Mouse (Mus musculus): ENCODE data around the gene Spag8. TPM values are rescaled to one million over a fixed set of nuclear protein-coding genes. Genes with fewer than 3 reads are reported as not detected.

Gene Spag8
- polyA plus RNA-seq, 1 experiment from 2014 or later, result 0.30 TPM

- Histone ChIP-seq H3K9me3 (replicated peaks) (no peaks in the 10 kb centered on the region), H3K4me3 (no peak overlapping the region), H3K36me3 (peaks cover 6% of the 10 kb centered on the region; the same call in 1 of the 2 replicates), H3K9ac (no peak overlapping the region), H3K27ac (no peak overlapping the region), H3K4me1 (replicated peaks) (peaks cover 9% of the 10 kb centered on the region), H3K27me3 (no peaks in the 10 kb centered on the region), H3K4me2 (no peak overlapping the region)
- 78% methylated on average over 5 of the region's 5 CpGs for WGBS
- ATAC-seq (replicated peaks; ENCODE audit: insufficient number of reproducible peaks, insufficient read depth, low FRiP score, low read depth), result no peak
These were observed 21.6 kb upstream of the Spag8 start for GRCm38 (mm10) chr4:43674974-43675373.

- Histone ChIP-seq H3K27me3 (no peaks in the 10 kb centered on the region), H3K4me1 (replicated peaks) (peaks cover 17% of the 10 kb centered on the region), H3K36me3 (peaks cover 6% of the 10 kb centered on the region; the same call in 1 of the 2 replicates), H3K4me2 (no peak overlapping the region), H3K9me3 (replicated peaks) (no peaks in the 10 kb centered on the region), H3K27ac (no peak overlapping the region), H3K4me3 (no peak overlapping the region), H3K9ac (no peak overlapping the region)
- ATAC-seq (replicated peaks; ENCODE audit: insufficient number of reproducible peaks, insufficient read depth, low FRiP score, low read depth), result no peak
- 74% methylated on average over 8 of the region's 8 CpGs for WGBS
These were observed 20.3 kb upstream of the Spag8 start for GRCm38 (mm10) chr4:43673703-43674102.

GRCm38 (mm10) chr4:43672070-43672469 is 18.7 kb upstream of the Spag8 start:
- H3K36me3 ChIP-seq, result 0 out of 2 replicates have a peak, but pooled peaks cover 6% of the 10 kb centered on the region
- no peak for ATAC-seq (replicated peaks; ENCODE audit: insufficient number of reproducible peaks, insufficient read depth, low FRiP score, low read depth)
- H3K4me2 ChIP-seq, result no peak overlapping the region
- no peak overlapping the region for H3K27ac ChIP-seq
- peaks cover 20% of the 10 kb centered on the region for H3K4me1 ChIP-seq (replicated peaks)
- no peak overlapping the region for H3K4me3 ChIP-seq
- no peaks in the 10 kb centered on the region for H3K9me3 ChIP-seq (replicated peaks)
- H3K27me3 ChIP-seq, result peaks cover 11% of the 10 kb centered on the region; the same call in 1 of the 2 replicates
- WGBS, result 4% methylated on average over 2 of the region's 2 CpGs
- H3K9ac ChIP-seq, result no peak overlapping the region

- Histone ChIP-seq H3K4me1 (replicated peaks) (peaks cover 20% of the 10 kb centered on the region), H3K4me3 (peak overlapping the region; percentile 89), H3K4me2 (peak overlapping the region; percentile 87), H3K27me3 (peaks cover 34% of the 10 kb centered on the region), H3K9me3 (replicated peaks) (no peaks in the 10 kb centered on the region), H3K9ac (peak overlapping the region; percentile 88), H3K36me3 (0 out of 2 replicates have a peak, but pooled peaks cover 2% of the 10 kb centered on the region), H3K27ac (peak overlapping the region; percentile 79)
- WGBS, result under 1% methylated on average over 25 of the region's 25 CpGs
- peak; percentile 74 for ATAC-seq (replicated peaks; ENCODE audit: insufficient number of reproducible peaks, insufficient read depth, low FRiP score, low read depth)
These were observed 16.0 kb upstream of the Spag8 start for GRCm38 (mm10) chr4:43669428-43669794.

GRCm38 (mm10) chr4:43668782-43669427 is 15.5 kb upstream of the Spag8 start, which contains the start of the genes Tmem8b and Fam221b:
Gene Tmem8b (plus strand): TSS chr4:43668971.
Gene Fam221b (minus strand): TSS chr4:43669145.
- Histone ChIP-seq H3K9me3 (replicated peaks) (no peaks in the 10 kb centered on the region), H3K4me3 (peak within 1 kb of the TSS; percentile 89), H3K27ac (peak within 1 kb of the TSS; percentile 79), H3K27me3 (peaks cover 35% of the 10 kb centered on the region), H3K36me3 (no peaks in the 10 kb centered on the region), H3K9ac (peak within 1 kb of the TSS; percentile 88), H3K4me1 (replicated peaks) (peaks cover 20% of the 10 kb centered on the region), H3K4me2 (peak within 1 kb of the TSS; percentile 87)
- peak; percentile 88 for ATAC-seq (replicated peaks; ENCODE audit: insufficient number of reproducible peaks, insufficient read depth, low FRiP score, low read depth)
- WGBS, result 1% methylated on average over 40 of the region's 41 CpGs

- Histone ChIP-seq H3K4me3 (no peak overlapping the region), H3K9me3 (replicated peaks) (no peaks in the 10 kb centered on the region), H3K9ac (no peak overlapping the region), H3K4me1 (replicated peaks) (peaks cover 16% of the 10 kb centered on the region), H3K27ac (no peak overlapping the region), H3K27me3 (peaks cover 56% of the 10 kb centered on the region), H3K4me2 (no peak overlapping the region), H3K36me3 (no peaks in the 10 kb centered on the region)
- 14% methylated on average over 4 of the region's 4 CpGs for WGBS
- no peak for ATAC-seq (replicated peaks; ENCODE audit: insufficient number of reproducible peaks, insufficient read depth, low FRiP score, low read depth)
These were observed 13.0 kb upstream of the Spag8 start for GRCm38 (mm10) chr4:43666412-43666811.

- Histone ChIP-seq H3K27me3 (peaks cover 10% of the 10 kb centered on the region), H3K36me3 (no peaks in the 10 kb centered on the region), H3K9me3 (replicated peaks) (no peaks in the 10 kb centered on the region), H3K9ac (no peak overlapping the region), H3K4me2 (peak overlapping the region; percentile 86), H3K4me3 (peak overlapping the region; percentile 84), H3K4me1 (replicated peaks) (peaks cover 17% of the 10 kb centered on the region), H3K27ac (peak overlapping the region; percentile 95)
- 64% methylated on average over 4 of the region's 4 CpGs for WGBS
- no peak for ATAC-seq (replicated peaks; ENCODE audit: insufficient number of reproducible peaks, insufficient read depth, low FRiP score, low read depth)
These were observed 3.8 kb upstream of the Spag8 start for GRCm38 (mm10) chr4:43657146-43657545.

- Histone ChIP-seq H3K9me3 (replicated peaks) (no peaks in the 10 kb centered on the region), H3K9ac (peak within 1 kb of the TSS; percentile 88), H3K4me3 (peak within 1 kb of the TSS; percentile 84), H3K4me1 (replicated peaks) (peaks cover 17% of the 10 kb centered on the region), H3K27me3 (peaks cover 5% of the 10 kb centered on the region; the same call in 1 of the 2 replicates), H3K36me3 (no peaks in the 10 kb centered on the region), H3K27ac (peak within 1 kb of the TSS; percentile 95), H3K4me2 (peak within 1 kb of the TSS; percentile 86)
- peak; percentile 95 for ATAC-seq (replicated peaks; ENCODE audit: insufficient number of reproducible peaks, insufficient read depth, low FRiP score, low read depth)
- 1% methylated on average over 34 of the region's 34 CpGs for WGBS
These were observed 3.1 kb upstream of the Spag8 start, which contains the start of gene Hint2 for GRCm38 (mm10) chr4:43656339-43657109. Gene Hint2 (minus strand): TSS chr4:43656466.

- Histone ChIP-seq H3K27me3 (no peaks in the 10 kb centered on the region), H3K36me3 (peaks cover under 1% of the 10 kb centered on the region; the same call in 1 of the 2 replicates), H3K4me1 (replicated peaks) (peaks cover 14% of the 10 kb centered on the region), H3K9ac (peak overlapping the region; percentile 88), H3K27ac (peak overlapping the region; percentile 95), H3K4me2 (peak overlapping the region; percentile 86), H3K9me3 (replicated peaks) (no peaks in the 10 kb centered on the region), H3K4me3 (peak overlapping the region; percentile 84)
- ATAC-seq (replicated peaks; ENCODE audit: insufficient number of reproducible peaks, insufficient read depth, low FRiP score, low read depth), result peak; percentile 18; the same call in 1 of the 2 replicates
- 4% methylated on average over 34 of the region's 34 CpGs for WGBS
These were observed 2.4 kb upstream of the Spag8 start for GRCm38 (mm10) chr4:43655656-43656338.

- no peak overlapping the region for H3K4me3 ChIP-seq
- peaks cover 14% of the 10 kb centered on the region for H3K4me1 ChIP-seq (replicated peaks)
- ATAC-seq (replicated peaks; ENCODE audit: insufficient number of reproducible peaks, insufficient read depth, low FRiP score, low read depth), result no peak
- WGBS, result 80% methylated on average over 4 of the region's 4 CpGs
- H3K27me3 ChIP-seq, result no peaks in the 10 kb centered on the region
- H3K9ac ChIP-seq, result no peak overlapping the region
- no peak overlapping the region for H3K27ac ChIP-seq
- peaks cover 17% of the 10 kb centered on the region for H3K36me3 ChIP-seq
- H3K9me3 ChIP-seq (replicated peaks), result 0 out of 2 replicates have a peak, but pooled peaks cover 5% of the 10 kb centered on the region
- H3K4me2 ChIP-seq, result no peak overlapping the region; the same call in 1 of the 2 replicates
These were observed 668 bp downstream of the Spag8 start for GRCm38 (mm10) chr4:43652726-43653125.

GRCm38 (mm10) chr4:43649783-43650182 is 3.6 kb downstream of the Spag8 start:
- 86% methylated on average over 3 of the region's 3 CpGs for WGBS
- ATAC-seq (replicated peaks; ENCODE audit: insufficient number of reproducible peaks, insufficient read depth, low FRiP score, low read depth), result no peak
- Histone ChIP-seq H3K9ac (no peak overlapping the region), H3K4me2 (no peak overlapping the region), H3K27ac (no peak overlapping the region), H3K27me3 (no peaks in the 10 kb centered on the region), H3K4me3 (no peak overlapping the region), H3K9me3 (replicated peaks) (0 out of 2 replicates have a peak, but pooled peaks cover 5% of the 10 kb centered on the region), H3K36me3 (peaks cover 24% of the 10 kb centered on the region), H3K4me1 (replicated peaks) (0 out of 2 replicates have a peak, but pooled peaks cover 3% of the 10 kb centered on the region)
